Mouse (Mus musculus) adrenal gland (tissue): ENCODE results near the gene 6330409D20Rik.

Experiments used
- intact Hi-C: fragments of 180-260 bp; cut with DNase I; formaldehyde crosslinking; loops from one replicate; pipeline ENCODE4 v1.15.1; 2025

6330409D20Rik gene

DNA sequence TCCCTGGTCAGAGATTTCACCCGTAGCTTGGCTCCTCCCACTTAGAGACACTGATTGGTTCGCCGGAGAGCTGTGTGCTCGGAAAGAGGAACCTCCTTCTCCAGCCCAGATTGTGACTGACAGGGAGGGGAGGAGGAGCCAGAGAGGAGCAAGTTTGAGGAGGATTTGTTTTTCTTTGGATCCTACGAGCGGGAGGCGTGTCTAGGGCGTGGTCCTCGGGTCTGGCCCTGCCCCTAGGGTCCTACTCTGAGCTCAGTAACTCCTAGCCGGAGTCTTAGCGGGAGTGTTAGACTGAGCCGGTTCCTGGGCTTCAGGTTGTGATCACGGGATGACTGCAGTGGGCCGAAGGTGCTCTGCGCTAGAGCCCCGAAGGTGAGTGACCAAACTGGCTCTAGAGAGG, 13.4 kb downstream of the 6330409D20Rik start:
- intact Hi-C loops = no loop called here

DNA sequence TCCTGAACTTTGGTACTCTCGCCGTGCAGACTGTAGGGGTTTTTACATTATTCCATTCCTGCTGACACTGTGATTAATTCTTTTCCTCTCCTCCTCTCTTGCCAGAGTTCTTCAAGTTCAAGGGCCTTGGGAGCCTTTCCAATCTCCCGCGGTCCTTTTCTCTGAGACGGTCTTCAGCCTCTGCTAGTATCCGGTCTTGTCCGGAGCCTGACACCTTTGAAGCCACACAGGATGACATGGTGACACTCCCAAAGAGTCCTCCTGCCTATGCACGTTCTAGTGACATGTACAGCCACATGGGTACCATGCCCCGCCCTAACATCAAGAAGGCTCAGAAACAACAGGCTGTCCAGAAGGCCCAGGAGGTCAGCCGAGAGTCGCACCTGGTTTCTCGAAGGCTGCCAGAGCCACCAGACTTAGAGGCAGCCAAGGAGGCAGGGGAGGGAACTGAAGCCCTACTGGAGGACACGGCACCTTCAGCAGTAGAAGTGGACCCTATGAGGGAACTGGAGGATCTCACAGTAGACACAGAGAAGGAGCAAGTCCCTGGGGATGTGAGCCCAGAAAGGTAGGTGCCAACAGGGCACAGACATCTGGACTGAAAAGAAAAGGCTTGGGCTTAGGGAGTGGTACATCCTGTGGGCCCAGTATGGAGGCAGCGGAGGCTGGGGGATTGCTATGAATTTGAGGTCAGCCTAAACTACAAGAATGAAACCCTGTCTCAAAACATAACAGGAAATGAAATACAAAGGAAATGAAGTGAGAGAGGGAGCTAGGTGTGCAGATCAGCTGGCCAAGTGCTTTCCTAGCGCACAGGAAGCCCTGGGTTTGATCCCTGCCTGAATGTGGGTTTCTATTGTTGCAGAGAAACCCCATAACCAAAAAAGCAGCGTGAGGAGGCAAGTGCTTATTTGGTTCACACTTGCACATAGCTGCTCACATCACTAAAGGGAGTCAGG, 15.7 kb downstream of the 6330409D20Rik start:
- intact Hi-C loops = no loop called here

DNA sequence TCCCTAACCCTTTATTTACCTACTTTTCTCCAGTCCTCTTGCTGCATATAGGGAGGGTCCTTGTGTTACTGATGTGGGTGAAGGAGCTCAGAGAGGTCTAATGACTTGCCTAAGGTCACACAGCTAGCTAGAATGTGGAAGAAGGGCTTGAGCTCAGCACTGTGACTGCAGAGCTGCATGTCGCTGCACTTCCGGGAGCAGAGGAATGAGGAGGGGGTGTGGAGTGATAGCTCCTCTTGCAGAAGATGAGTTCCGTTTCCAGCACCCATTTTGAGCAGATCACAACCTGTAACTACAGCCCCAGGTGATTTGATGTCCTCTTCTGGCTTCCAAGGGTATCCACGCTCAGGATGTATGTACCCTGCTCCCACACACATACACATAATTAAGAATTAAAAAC, 16.7 kb downstream of the 6330409D20Rik start:
- intact Hi-C loops = no loop called here

DNA sequence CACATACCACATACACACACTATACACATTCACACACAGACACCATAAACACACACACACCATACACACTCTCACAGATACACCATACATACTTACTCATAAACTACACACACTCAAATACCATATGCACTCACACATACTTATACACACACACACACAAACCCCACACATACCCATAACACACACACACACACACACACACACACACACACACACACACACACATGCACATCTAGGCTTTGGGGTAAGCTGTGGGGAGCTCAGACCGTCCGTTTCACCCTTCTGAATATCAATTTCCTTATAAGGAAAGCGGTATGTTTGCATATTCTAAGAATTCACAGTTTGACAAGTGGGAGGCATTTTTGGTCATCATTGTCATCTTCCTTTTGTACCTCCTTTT, 18.2 kb downstream of the 6330409D20Rik start:
- intact Hi-C loops = no loop called here

DNA sequence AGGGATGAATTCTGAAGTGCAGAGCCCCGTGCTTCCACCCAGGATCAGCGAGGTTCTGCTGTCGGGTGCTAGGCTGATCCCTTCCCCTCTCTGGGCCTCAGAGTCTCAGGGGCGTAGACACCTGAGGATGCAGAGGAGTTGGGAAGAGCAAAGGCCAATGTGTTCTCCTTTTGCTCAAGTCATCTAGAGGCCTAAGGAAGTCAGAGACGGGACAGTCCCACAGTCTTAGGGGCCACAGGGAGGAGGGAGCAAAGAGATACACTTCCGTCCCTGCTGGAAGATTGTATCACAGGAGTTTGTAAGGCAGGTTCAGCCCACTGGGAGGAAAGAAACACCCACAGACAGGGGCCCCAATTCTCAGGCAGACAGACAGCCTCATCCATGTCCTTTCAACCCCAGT, 18.8 kb downstream of the 6330409D20Rik start:
- intact Hi-C loops = no loop called here

DNA sequence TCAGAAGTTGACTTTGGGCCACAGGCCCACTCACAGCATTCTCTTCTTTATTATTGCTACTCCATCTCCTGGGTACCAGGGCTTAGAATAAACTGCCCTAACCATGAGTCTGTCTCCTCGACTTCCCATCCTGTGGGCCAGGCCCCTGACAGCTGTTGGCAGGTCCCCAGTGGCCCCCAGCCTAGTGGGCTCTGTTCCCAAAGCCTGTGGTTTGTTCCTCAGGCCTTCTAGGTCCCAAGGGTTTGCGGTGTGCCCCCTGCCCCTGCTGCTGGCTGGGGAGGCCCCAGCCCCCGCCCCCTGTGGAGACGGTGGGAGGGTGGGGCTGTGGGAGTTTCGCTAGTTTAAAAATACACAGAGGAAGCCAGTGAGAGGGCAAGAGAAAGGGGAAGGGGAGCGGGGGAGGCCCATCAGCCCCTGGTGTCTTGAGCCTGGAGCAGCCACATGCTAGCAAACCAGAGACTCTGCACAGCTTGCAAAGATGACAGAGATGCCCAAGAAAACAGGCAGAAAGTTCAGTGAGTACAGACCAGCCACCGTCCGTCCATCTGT, 20.1 kb downstream of the 6330409D20Rik start, which contains the start of gene Sh2d3c:
Gene Sh2d3c (plus strand): TSS at position 375 of the 549 bp plus-strand sequence.
- intact Hi-C loops = no loop called here

DNA sequence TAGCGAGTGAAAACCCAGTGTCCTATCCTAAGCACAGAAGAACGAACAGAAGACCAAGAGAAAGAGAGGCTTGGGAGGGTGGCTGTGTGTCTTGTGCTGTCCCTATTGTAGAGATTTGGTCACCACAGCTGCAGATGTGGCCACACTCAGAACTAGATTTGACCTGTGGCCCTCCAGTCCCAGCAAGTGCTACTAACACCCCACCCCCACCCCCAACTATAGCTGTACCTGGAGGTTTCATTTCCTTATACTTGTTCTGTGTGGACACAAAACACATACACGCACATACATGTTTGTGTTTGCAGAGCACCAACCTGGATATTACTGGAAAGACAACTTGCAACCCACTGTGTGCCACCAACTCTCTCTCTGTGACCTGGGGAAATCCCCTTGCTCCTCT, 20.8 kb downstream of the 6330409D20Rik start:
- intact Hi-C loops = no loop called here

DNA sequence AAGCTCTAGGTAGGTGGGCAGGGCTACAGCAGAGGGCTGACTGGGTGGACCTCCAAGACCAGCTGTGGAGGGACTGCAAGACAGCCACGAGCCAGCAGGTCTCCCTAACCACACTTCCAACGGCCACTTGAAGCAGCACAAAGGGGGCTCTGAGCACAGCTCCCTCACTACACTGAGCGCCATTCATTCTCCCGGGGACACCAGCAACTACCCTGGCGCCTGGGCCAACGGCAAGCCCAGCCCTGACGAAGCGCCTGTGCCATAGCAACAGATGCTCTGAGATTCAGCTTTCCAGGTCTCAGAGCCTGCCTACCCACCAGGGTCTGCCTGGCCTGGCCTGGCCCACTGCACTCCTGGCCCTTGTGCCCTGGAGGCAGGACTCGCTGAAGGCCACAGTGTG, 22.1 kb downstream of the 6330409D20Rik start:
- intact Hi-C loops = no loop called here

DNA sequence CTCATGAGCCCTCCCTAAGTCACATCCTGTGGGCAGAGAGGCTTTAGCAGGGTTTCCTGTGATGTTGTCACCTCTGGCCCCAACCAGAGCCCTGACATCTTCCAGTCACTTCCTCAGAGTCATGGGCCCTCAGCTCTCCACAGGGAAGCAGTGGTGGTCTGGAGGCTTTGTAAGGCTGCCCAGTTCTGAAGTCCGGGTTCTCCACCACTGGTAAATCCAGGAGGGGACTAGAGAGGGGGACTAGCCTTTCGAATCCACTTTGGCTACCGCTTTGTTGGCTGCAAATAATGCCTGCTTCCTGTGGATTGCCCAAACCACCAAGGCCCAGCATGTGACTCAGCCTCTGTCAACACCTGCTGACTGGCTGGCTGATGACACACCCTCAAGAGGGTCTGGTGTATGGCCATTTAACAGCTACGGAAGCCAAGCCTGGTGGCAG, 25.8 kb downstream of the 6330409D20Rik start:
- intact Hi-C loops = no loop called here

DNA sequence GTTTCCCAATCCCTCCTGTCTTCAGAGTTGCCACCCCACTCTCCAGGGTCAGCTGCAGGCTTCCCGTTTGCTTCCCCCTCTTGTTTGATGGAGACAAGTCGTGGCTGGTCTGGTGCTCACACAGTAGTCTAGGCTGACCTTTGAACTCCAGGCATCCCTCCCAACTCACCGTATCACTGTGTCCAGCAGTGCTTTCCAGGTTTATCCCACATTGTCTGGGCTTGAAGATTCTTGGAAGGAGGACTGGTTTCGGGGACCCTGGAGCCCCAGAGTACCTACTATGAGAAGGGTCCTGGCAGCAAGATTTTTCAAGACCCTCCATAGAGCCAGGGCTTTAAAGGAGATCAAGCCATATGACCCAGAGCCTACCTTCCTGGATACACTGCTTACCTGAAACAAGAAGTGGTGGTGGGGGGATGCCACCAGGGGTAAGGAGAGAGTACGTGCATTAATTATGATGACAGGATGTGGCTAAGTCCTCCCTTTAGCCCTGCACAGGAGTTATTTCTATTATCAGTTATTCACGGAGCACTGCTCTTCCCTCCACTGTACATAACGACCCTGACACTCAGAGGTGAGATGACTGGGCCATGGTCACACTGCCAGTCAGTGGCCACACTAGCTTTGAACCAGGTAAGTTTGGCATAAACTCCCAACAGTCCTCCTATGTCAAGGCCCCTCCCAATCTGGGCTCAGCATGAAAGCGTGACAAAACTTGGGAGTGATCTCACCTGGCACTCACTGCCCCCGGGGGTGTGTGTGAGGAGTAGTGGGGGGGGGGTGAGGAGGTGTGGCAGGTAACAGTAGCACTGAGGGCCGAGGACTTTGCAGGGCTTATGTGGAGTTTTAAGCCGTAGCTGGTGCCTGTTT, 26.5 kb downstream of the 6330409D20Rik start:
- intact Hi-C loops = no loop called here

DNA sequence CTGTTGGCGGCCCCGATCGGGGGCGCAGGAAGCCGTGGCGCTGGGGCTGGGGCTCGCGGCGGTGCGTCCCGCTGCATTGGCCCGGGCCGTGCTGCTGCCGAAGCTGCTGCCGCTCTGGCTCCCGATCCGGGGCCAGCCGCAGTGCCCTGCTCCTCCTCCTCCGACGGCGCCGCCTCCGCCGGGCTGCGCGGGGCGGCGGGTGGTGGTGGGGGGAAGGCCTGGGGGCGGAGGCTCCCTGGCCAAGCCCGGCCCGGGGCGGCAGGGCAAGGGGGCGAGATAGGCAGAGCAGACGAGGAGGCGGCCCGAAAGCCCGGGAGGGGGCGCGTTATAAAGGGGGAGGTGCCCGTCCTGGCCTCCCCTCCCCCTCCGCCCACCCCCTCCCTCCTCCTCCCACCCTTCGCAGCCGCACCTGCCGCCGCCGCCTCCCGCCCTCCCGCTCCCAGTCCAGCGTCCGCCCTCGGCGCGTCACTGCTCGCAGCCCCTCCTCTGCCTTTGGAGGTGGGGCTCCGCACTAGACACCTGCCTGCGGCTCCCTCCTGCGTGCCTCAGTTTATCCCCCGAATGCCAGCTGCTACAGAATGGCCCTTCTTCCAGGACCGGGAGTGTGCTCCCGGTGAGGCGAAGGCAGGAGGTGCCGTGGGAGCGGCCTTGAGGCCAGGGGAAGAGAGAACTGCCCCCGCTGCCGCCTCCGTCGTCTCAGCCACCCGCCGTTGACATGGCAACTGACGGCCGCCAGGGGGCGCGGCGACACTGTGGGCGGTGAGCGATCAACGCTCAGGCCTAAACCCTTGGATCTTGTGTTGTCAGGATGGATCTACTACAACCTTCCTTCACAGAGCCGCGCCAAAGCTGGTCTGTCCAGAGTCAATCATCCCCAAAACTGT, 27.6 kb downstream of the 6330409D20Rik start, which contains the start of gene Cdk9:
Gene Cdk9 (minus strand): TSS at position 143 of the 884 bp plus-strand sequence.
- intact Hi-C loops = loop anchor here (1.0 kb wide), 1 partner anchor 44 kb away; the partner anchor contains the start of gene Tor2a

DNA sequence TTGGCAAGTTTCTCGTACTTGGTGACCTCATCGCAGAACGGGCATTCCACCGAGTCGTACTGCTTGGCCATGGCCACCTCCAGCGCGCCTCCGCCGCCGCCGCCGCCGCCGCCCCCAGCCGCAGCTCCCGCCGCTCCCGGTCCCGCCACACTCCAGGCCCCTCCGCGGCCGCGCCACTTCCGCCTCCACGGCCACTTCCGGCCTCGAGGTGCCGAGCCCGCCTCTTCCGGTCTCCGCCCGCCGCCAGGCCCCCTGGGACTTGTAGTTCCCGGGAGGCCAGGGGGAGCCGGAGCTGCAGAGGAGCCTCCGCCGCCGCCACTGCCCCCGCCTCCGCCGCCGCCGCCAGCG, 28.3 kb downstream of the 6330409D20Rik start:
- intact Hi-C loops = no loop called here

DNA sequence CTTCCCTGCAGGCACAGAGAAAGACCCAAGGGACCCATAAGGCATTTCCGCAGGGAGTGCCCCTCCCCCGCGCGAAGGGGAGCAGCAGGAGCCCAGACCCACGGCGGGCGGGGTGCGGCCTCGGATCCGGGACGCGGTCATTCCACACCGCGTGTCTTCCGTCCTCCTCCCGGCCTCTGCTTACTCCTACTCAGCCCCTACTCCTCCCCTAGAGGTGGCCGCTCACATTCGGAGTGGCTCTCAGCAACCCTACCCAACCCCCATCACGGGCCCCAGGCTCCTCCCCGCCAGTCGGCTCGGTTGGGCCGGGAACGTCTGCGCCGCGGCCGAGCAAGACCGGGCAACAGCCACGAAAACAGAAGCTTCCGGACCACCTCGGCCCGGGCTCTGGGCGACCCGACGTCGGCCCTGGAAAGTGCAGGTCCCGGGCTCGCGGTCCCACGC, 28.7 kb downstream of the 6330409D20Rik start:
- intact Hi-C loops = no loop called here

DNA sequence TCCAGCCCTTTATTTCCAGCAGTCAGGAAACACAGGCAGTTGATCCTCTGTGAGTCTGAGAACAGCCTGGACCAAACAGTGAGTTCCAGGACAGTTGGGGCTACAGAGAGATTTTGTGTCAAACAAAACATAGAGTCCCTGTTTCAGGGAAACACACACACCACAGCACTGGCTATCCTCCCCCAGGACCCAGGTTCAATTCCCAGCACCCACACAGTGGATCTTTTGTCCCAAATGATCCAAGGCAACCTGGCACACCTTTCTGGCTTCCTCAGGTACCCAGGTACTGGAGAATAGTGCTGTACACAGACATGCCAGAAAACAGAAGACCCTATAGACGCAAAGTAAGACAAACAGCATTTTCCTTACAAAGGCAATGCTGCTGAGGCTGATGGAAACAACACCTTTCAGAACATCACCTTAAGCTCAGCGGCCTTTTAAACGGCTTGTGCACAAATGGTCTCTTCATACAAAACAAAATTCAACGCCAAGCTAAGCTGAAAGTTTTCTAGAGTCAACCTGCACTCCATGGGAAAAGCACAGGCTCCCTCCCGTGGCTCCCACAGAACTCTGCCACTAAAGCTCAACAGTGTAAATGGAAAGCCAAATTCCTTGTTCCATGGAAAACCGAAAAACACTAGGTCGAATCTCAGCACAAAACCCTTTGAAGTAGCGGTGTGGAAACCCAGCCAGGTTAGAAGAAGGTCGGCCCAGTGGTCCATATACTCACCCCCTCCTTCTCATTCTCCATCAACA, 29.3 kb downstream of the 6330409D20Rik start:
- intact Hi-C loops = no loop called here

DNA sequence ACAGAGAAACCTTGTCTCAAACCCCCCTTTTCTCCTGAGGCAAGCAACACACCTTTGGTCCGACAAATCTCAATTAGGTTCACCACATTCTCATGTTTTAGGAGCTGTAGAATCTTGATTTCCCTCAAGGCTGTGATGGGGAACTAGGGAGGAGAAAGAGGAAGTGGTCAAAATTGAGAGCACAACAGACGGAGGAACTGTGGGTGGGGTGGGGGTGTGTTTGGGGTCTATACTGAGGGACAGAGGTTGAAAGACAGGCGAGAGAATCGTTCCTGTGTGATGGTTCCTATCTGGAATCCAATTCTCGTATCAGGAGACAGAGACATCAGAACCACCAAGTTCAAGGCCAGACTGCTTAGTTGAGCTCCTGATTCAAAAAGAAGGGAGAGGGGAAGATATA, 30.4 kb downstream of the 6330409D20Rik start:
- intact Hi-C loops = no loop called here

DNA sequence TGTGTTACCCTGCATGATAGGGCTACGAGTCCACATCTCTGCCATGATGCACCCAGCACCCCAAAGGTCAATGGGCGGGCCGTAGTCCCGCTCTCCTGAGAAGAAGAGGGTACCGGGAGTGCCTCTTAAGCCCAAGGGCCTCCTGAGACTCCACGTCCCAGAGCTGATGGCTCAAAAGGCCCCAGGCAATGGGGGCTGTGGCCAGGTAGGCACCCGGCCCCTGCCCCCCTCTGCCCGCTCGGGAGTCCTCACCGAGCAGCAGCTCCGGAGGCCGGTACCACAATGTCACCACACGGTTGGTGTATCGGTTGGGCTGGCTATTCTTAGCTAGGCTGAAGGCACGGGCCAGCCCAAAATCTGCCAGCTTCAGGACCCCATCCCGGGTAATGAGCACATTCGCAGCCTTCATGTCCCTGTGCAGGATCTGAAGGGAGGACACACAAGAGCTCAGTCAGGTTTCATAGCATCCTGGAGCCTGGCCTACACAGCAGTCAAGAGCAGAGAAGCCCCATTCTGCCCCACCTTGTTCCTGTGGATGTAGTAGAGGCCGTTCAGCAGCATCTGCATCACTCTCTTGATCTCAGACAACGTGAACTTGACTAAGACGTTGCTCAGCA, 31.2 kb downstream of the 6330409D20Rik start:
- intact Hi-C loops = loop anchor here (5.0 kb wide), 1 partner anchor 153 kb away; no protein-coding TSS in a partner anchor

DNA sequence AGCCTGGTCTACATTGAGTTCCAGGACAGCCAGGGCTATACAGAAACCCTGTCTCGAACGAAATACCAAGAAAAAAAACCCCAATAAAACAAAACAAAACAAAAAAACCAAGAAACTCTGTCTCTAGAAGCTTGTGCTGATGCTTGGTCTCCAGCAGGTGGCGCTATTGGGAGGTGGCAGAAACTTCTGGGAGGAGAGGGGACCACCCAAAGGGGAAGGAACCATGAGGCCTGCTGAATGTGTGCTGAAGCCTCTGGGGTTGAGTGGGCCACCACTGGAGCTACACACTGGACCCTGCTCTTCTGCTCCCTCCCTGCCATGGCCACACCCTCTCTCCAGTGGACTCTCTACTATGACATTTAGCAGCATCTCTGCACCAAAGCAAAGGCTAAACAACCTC, 32.2 kb downstream of the 6330409D20Rik start:
- intact Hi-C loops = loop anchor here (5.0 kb wide), 1 partner anchor 154 kb away; no protein-coding TSS in a partner anchor

DNA sequence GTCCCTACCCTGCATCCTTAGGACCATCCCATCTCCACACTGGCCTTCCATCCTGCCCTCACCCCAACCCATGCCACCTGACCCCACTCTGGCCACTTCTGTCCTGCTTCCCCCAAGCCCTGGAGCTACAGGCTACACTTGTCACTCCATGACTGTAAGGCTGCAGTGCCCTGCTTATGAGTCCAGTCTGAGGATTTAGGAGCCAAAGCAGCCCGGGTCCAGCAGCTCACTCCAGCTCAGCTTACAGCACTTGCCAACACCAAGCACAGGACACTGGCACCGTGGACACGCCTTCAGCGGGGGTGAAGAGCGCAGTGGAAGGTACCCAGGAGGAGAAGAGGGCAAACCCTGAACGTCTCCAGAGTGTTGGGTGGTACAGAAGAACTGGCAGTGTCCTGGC, 33.8 kb downstream of the 6330409D20Rik start:
- intact Hi-C loops = loop anchor here (5.0 kb wide), 1 partner anchor 155 kb away; no protein-coding TSS in a partner anchor

DNA sequence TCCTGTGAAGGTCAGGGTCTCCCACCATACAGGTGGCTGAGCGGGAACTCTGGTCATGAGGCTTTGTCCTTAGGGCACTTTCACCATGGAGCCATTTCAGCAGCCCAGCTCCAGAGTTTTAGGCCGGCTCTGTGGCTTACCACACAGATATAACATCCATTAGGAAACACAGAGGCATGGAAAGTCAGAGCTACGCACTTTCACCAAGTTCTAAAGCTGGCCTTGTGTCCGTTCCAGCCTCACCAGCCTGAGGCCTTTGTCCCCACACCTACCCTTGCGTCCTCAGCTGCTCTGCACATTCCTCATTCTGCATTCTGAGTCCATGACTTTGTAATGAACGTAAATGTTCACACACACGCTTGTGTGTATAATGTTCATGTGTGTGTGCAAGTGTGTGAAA, 35.8 kb downstream of the 6330409D20Rik start:
- intact Hi-C loops = loop anchor here (5.0 kb wide), 1 partner anchor 157 kb away; no protein-coding TSS in a partner anchor
